12 mouse cellular contexts compared by ENCODE assay signal in genomic region chr11:67030904-67031602, GRCm38 (mm10). TPM values are rescaled to one million over a fixed set of nuclear protein-coding genes. Genes with fewer than 3 reads are reported as not detected.
DNase-seq lines count a peak whose midpoint lies in the region; ATAC-seq and TF ChIP-seq lines count a peak whose summit lies in the region.
"Had no signal": no experiment of that assay in that cellular context is flagged by ENCODE, and none has a peak within 500 bp of the region (broad histone marks: within the 10 kb centered on the region; RNA-seq: fewer than 3 reads in every experiment).

No protein-coding gene starts in this region.

- peak; percentile 68 for DNase-seq in adrenal gland, adult 2 months
- no peak for DNase-seq in adrenal gland, postnatal 10 days
- DNase-seq in lung, postnatal 0 days (ENCODE audit: low spot score) = no peak
- no peak for DNase-seq in lung, postnatal 14 days
- DNase-seq in induced T-regulatory cell, adult 2 months (ENCODE audit: low read depth) = peak; percentile 18
- peak; percentile 66 for DNase-seq in stomach, postnatal 0 days (ENCODE audit: low spot score)
- DNase-seq in cerebellum, postnatal 14 days = no peak
- DNase-seq in embryo, embryonic 9.5 days (ENCODE audit: extremely low spot score) = no peak

- no peak overlapping the region for H3K9ac ChIP-seq in lung, postnatal 0 days (replicated peaks; ENCODE audit: low read depth)
- no peak overlapping the region for H3K9ac ChIP-seq in stomach, postnatal 0 days (ENCODE audit: low read length)

- WGBS in lung, postnatal 0 days = 47% methylated on average over 16 of the region's 16 CpGs
- WGBS in stomach, postnatal 0 days = 48% methylated on average over 16 of the region's 16 CpGs

- no peaks in the 10 kb centered on the region for H3K4me1 ChIP-seq in lung, postnatal 0 days (ENCODE audit: insufficient read depth, low read depth, low read length)
- no peaks in the 10 kb centered on the region for H3K4me1 ChIP-seq in stomach, postnatal 0 days (replicated peaks; ENCODE audit: control insufficient read depth, insufficient read depth)

- H3K9me3 ChIP-seq in lung, postnatal 0 days (ENCODE audit: low read length) = no peaks in the 10 kb centered on the region
- no peaks in the 10 kb centered on the region for H3K9me3 ChIP-seq in stomach, postnatal 0 days (ENCODE audit: control insufficient read depth, low read length)
- H3K9me3 ChIP-seq: heart, embryonic 10.5 days had no signal

- no peak overlapping the region for H3K4me2 ChIP-seq in lung, postnatal 0 days (replicated peaks; ENCODE audit: low read depth, low read length)
- H3K4me2 ChIP-seq in stomach, postnatal 0 days (replicated peaks; ENCODE audit: low read depth) = no peak overlapping the region

- TF ChIP-seq CTCF in lung, postnatal 0 days (IDR thresholded peaks at IDR 0.05) = peak; percentile 43
- peak; percentile 33 for TF ChIP-seq CTCF in stomach, postnatal 0 days (IDR thresholded peaks at IDR 0.05; ENCODE audit: low read depth)

- no peak overlapping the region for H3K27ac ChIP-seq in lung, postnatal 0 days (ENCODE audit: low read length)
- 0 out of 2 replicates have a peak overlapping the region, but pooled peaks have one; percentile 9 for H3K27ac ChIP-seq in stomach, postnatal 0 days (replicated peaks)
- H3K27ac ChIP-seq: heart, embryonic 10.5 days; left cerebral cortex, adult 2 months had no signal

- no peak overlapping the region for H3K4me3 ChIP-seq in lung, postnatal 0 days (ENCODE audit: low read depth, low read length)
- no peak overlapping the region for H3K4me3 ChIP-seq in stomach, postnatal 0 days (ENCODE audit: low read depth, low read length)
- H3K4me3 ChIP-seq: erythroblast, embryonic 14.5 days; heart, embryonic 10.5 days; left cerebral cortex, adult 2 months had no signal

- no peaks in the 10 kb centered on the region for H3K27me3 ChIP-seq in lung, postnatal 0 days (replicated peaks; ENCODE audit: insufficient read depth, low read length)
- H3K27me3 ChIP-seq in stomach, postnatal 0 days (ENCODE audit: control insufficient read depth, insufficient read depth, low read length) = no peaks in the 10 kb centered on the region

- H3K36me3 ChIP-seq in lung, postnatal 0 days (ENCODE audit: insufficient read depth, low read length) = no peaks in the 10 kb centered on the region
- H3K36me3 ChIP-seq in stomach, postnatal 0 days (ENCODE audit: control insufficient read depth, insufficient read depth, low read length) = no peaks in the 10 kb centered on the region
- H3K36me3 ChIP-seq: heart, embryonic 10.5 days had no signal

- TF ChIP-seq EP300 in lung, postnatal 0 days (IDR thresholded peaks at IDR 0.05) = no peak
- TF ChIP-seq EP300 in stomach, postnatal 0 days (optimal IDR thresholded peaks at IDR 0.05) = no peak

- no peak for ATAC-seq in lung, postnatal 0 days
- peak; percentile 96 for ATAC-seq in stomach, postnatal 0 days (ENCODE audit: low FRiP score, low TSS enrichment)

RNA-seq across cellular contexts. Expression of gene Tmem220, which starts 6.1 kb away (rescaled TPM):
- total RNA-seq in adrenal gland, adult 2 months (2021) = 1 to 10 TPM; 6.8 to 8.6 TPM
- polyA plus RNA-seq in adrenal gland, adult 2 months (2012; rRNA removed) = 2.6 TPM in 2 replicates
- 1 to 10 TPM; 5.2 to 6.1 TPM for total RNA-seq in adrenal gland, postnatal 10 days (2021)
- 3.5 and 5.4 TPM in 2 replicates for polyA plus RNA-seq in lung, postnatal 0 days (2015; fragmentation: Nextera tagmentation; extraction: Ambion mirVana)
- polyA plus RNA-seq in stomach, postnatal 0 days (2015; fragmentation: Nextera tagmentation; extraction: Ambion mirVana) = 3.7 and 4.9 TPM in 2 replicates
- polyA plus RNA-seq: erythroblast, embryonic 14.5 days had no signal

RNA-seq across cellular contexts. Expression of gene Adprm, which starts 21.3 kb away (rescaled TPM):
- 10 to 100 TPM; 23.1 to 26.1 TPM for total RNA-seq in adrenal gland, adult 2 months (2021)
- polyA plus RNA-seq in adrenal gland, adult 2 months (2012; rRNA removed) = 3.8 and 4.1 TPM in 2 replicates
- 10 to 100 TPM; 23.2 to 24.3 TPM for total RNA-seq in adrenal gland, postnatal 10 days (2021)
- polyA plus RNA-seq in lung, postnatal 0 days (2015; fragmentation: Nextera tagmentation; extraction: Ambion mirVana) = 29.3 and 36.4 TPM in 2 replicates
- polyA plus RNA-seq in stomach, postnatal 0 days (2015; fragmentation: Nextera tagmentation; extraction: Ambion mirVana) = 17.3 and 17.4 TPM in 2 replicates

RNA-seq across cellular contexts. Expression of gene Sco1, which starts 21.4 kb away (rescaled TPM):
- 10 to 100 TPM; 19.5 to 22.7 TPM for total RNA-seq in adrenal gland, adult 2 months (2021)
- polyA plus RNA-seq in adrenal gland, adult 2 months (2012; rRNA removed) = 10.5 and 12.0 TPM in 2 replicates
- 10 to 100 TPM; 18.1 to 21.3 TPM for total RNA-seq in adrenal gland, postnatal 10 days (2021)
- 9.3 and 9.7 TPM in 2 replicates for polyA plus RNA-seq in lung, postnatal 0 days (2015; fragmentation: Nextera tagmentation; extraction: Ambion mirVana)
- 14.5 and 15.2 TPM in 2 replicates for polyA plus RNA-seq in stomach, postnatal 0 days (2015; fragmentation: Nextera tagmentation; extraction: Ambion mirVana)

RNA-seq across cellular contexts. Expression of gene Myh3, which starts 47.0 kb away (rescaled TPM):
- under 1 TPM; 0.06 to 0.14 TPM for total RNA-seq in adrenal gland, adult 2 months (2021)
- polyA plus RNA-seq in adrenal gland, adult 2 months (2012; rRNA removed) = not detected in 2 replicates
- 1 to 10 TPM; 2.6 to 3.5 TPM for total RNA-seq in adrenal gland, postnatal 10 days (2021)
- 0.07 and 0.12 TPM in 2 replicates for polyA plus RNA-seq in lung, postnatal 0 days (2015; fragmentation: Nextera tagmentation; extraction: Ambion mirVana)
- 0.91 and 1.5 TPM in 2 replicates for polyA plus RNA-seq in stomach, postnatal 0 days (2015; fragmentation: Nextera tagmentation; extraction: Ambion mirVana)
- polyA plus RNA-seq: erythroblast, embryonic 14.5 days; spleen, adult 2 months had no signal

Comparison
In these comparisons a context has a peak if more than half of its experiments do, and no peak if none do; other contexts are left out.
1. DNase-seq: peak in adrenal gland, adult 2 months (single experiment), induced T-regulatory cell, adult 2 months (single experiment) and stomach, postnatal 0 days (single experiment); none in adrenal gland, postnatal 10 days (single experiment), lung, postnatal 0 days (single experiment), lung, postnatal 14 days (single experiment), cerebellum, postnatal 14 days (0 of 2) and embryo, embryonic 9.5 days (single experiment).